Mouse (Mus musculus) limb, embryonic 14.5 days (tissue): ENCODE measurements around the gene Slc38a7. TPM values are rescaled to one million over a fixed set of nuclear protein-coding genes. Genes with fewer than 3 reads are reported as not detected.
"Not testable (repeated sequence)": the region's sequence is repeated elsewhere in the genome, so short reads cannot be mapped to it uniquely, and the experiment has no call there.

ENCODE experiments used
- ATAC-seq: fragments of 200-750 bp; cut with Nextera tagmentation; 2 replicates; pipeline ENCODE4 v1.8.0; 2017; ENCODE audit warnings: low read depth, moderate number of reproducible peaks, moderate TSS enrichment; ENCODE audit not compliant: low FRiP score
- DNase-seq: peaks from one replicate; pipeline ENCODE4 v3.0.0-alpha.2; 2015; ENCODE audit warnings: low spot score
- H3K27ac ChIP-seq: fragments of 300-500 bp; sonication (generic); replicated peaks from 2 replicates; pipeline ENCODE4 v1.5.1; 2014; ENCODE audit warnings: low read depth, mild to moderate bottlenecking, low read length, moderate library complexity, mixed read lengths
- H3K27me3 ChIP-seq: fragments of 300-500 bp; sonication (generic); 2 replicates; pipeline ENCODE4 v1.6.1; 2014; ENCODE audit warnings: low read length, mixed read lengths; ENCODE audit not compliant: control insufficient read depth, insufficient read depth
- H3K36me3 ChIP-seq: fragments of 300-500 bp; sonication (generic); 2 replicates; pipeline ENCODE4 v1.6.1; 2014; ENCODE audit warnings: mild to moderate bottlenecking, low read length, moderate library complexity, mixed read lengths; ENCODE audit not compliant: control insufficient read depth, insufficient read depth
- H3K4me1 ChIP-seq: fragments of 300-500 bp; sonication (generic); 2 replicates; pipeline ENCODE4 v1.6.1; 2014; ENCODE audit warnings: antibody characterized with exemption, low read length, mixed read lengths; ENCODE audit not compliant: control insufficient read depth, insufficient read depth
- H3K4me2 ChIP-seq: fragments of 300-500 bp; sonication (generic); replicated peaks from 2 replicates; pipeline ENCODE4 v1.6.1; 2014; ENCODE audit warnings: low read depth, mild to moderate bottlenecking, low read length, moderate library complexity; ENCODE audit not compliant: severe bottlenecking
- H3K4me3 ChIP-seq: fragments of 300-500 bp; sonication (generic); replicated peaks from 2 replicates; pipeline ENCODE4 v1.5.1; 2014; ENCODE audit warnings: low read length
- H3K9ac ChIP-seq: fragments of 300-500 bp; sonication (generic); 2 replicates; pipeline ENCODE4 v1.6.1; 2014; ENCODE audit warnings: mild to moderate bottlenecking, low read depth, low read length, moderate library complexity; ENCODE audit not compliant: severe bottlenecking
- H3K9me3 ChIP-seq: fragments of 300-500 bp; sonication (generic); 2 replicates; pipeline ENCODE4 v1.6.1; 2016; ENCODE audit warnings: low read length; ENCODE audit not compliant: control insufficient read depth
- POLR2A ChIP-seq: fragments of 200-500 bp; IDR thresholded peaks from 2 replicates; pipeline ENCODE4 v1.8.0; 2012; ENCODE audit warnings: inconsistent platforms, mild to moderate bottlenecking, moderate library complexity, borderline replicate concordance; ENCODE audit not compliant: insufficient read depth, insufficient read length; ENCODE audit errors: extremely low read depth
- WGBS: fragments of 180-500 bp; shearing (Covaris S2); extraction: QIAGEN DNeasy Blood & Tissue Kit; methylation state at CpG from one replicate; pipeline ENCODE4 v1.1.7; 2014; 5-methylcytosine and 5-hydroxymethylcytosine counted together
- polyA plus RNA-seq, 2 experiments: library from polyadenylated mRNA; depleted of rRNA in 1 of 2; stranded (reverse) in 1 of 2; unstranded in 1 of 2; fragments of >200 nt; fragmentation: Nextera tagmentation in 1 of 2; extraction: Ambion mirVana in 1 of 2; gene quantifications; 2 replicates each; pipeline versions ENCODE4 v1.2.1 to v1.2.3; 2012 to 2014

Gene Slc38a7
- polyA plus RNA-seq, 2 experiments: 16.1 to 16.8 TPM

GRCm38 (mm10) chr8:95871690-95872089, 18.4 kb upstream of the Slc38a7 start:
- TF ChIP-seq POLR2A: no peak
- Histone ChIP-seq H3K27ac (no peak overlapping the region), H3K4me1 (no peaks in the 10 kb centered on the region), H3K27me3 (no peaks in the 10 kb centered on the region), H3K36me3 (peaks cover 92% of the 10 kb centered on the region), H3K4me2 (no peak overlapping the region), H3K9ac (no peak overlapping the region), H3K4me3 (no peak overlapping the region), H3K9me3 (no peaks in the 10 kb centered on the region)
- 94% methylated on average over 16 of the region's 16 CpGs for WGBS
- ATAC-seq (no peak), DNase-seq (no peak)

DNA sequence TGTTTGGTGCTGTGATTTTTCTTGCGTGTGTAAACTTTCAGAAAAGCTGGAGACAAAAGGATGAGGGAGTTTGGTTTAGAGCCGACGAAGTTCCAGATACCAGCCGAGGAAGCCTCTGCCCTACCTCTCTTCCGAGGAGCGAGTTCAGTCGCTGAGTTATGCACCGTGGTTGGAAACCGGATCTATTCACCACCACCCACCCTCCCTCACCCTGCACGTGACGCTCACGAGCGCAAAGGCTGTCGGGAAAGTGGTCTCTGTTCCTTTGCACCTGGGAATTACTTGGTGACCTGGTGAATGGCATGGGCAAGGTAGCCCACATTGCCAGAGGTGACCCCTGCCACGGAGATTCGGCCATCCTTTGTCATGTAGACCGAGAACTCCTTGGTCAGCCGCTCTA, 11.5 kb upstream of the Slc38a7 start:
- H3K4me3 ChIP-seq, ATAC-seq, H3K4me1 ChIP-seq, H3K27ac ChIP-seq, H3K9me3 ChIP-seq, DNase-seq, H3K4me2 ChIP-seq, H3K27me3 ChIP-seq, H3K9ac ChIP-seq: not testable (repeated sequence)
- H3K36me3 ChIP-seq: peaks cover 45% of the 10 kb centered on the region
- 93% methylated on average over 17 of the region's 18 CpGs for WGBS

DNA sequence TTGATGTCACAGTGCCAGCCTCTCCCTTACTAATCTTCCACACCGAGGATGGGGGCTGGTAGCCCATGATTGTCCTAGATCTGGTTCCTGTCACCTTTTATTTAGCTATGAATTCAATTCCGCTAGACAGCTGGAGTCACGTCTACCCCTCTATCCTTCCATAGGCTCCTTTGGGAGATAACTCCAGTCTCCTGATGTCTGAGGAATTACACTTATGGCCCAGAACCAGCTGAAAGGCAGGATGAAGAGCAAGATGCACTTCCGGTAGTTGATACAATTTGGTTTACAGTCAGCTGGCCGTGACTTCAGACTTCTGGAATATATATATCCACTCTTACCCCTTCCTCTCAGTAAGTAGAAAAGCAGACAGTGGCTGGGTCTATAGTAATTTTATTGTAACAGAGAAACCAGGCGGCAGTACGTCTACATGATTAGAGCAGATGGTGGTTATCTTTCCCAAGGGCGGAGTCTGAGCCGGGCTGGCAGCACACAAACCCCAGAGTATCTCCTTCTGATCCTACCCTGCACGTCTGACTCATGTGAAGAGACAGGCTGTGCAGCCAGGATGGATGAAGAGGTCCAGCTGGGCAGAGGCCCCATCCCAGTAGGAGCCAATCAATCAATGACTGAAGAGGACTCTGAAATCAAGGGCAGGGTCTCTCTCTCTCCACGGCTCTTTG, 10.6 kb upstream of the Slc38a7 start:
- H3K27me3 ChIP-seq, H3K27ac ChIP-seq, H3K9me3 ChIP-seq, H3K9ac ChIP-seq, H3K4me2 ChIP-seq, H3K4me3 ChIP-seq, DNase-seq, H3K4me1 ChIP-seq, ATAC-seq: not testable (repeated sequence)
- H3K36me3 ChIP-seq: peaks cover 36% of the 10 kb centered on the region
- WGBS: 88% methylated on average over 9 of the region's 11 CpGs

- H3K4me1 ChIP-seq: peaks cover 7% of the 10 kb centered on the region; the same call in 1 of the 2 replicates
- no peak overlapping the region for H3K9ac ChIP-seq
- no peaks in the 10 kb centered on the region for H3K36me3 ChIP-seq
- no peak overlapping the region for H3K27ac ChIP-seq
- no peak for DNase-seq
- TF ChIP-seq POLR2A: no peak
- WGBS: 87% methylated on average over 6 of the region's 6 CpGs
- no peaks in the 10 kb centered on the region for H3K9me3 ChIP-seq
- no peak overlapping the region for H3K4me3 ChIP-seq
- no peak for ATAC-seq
- no peaks in the 10 kb centered on the region for H3K27me3 ChIP-seq
- no peak overlapping the region for H3K4me2 ChIP-seq
Observed at GRCm38 (mm10) chr8:95854174-95854573, 835 bp upstream of the Slc38a7 start.

DNA sequence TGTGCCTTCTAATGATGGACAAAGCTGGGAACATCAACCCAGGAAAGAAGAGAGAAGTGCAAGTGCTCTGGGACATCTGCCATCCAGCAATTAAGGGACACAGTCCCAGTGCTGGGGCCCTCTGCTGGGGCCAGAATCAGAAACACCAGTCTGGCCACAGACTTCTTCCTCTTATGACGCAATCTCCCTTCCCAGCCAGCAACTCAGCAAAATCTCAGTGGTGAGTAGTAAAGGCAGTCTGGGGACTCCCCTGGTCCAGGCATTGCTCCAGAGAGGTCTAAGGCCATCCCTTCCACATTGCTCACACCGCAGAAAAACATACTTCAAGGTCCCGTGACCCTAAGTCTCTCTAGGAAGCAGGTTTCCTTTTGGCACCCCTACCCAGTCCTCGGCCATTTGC, 1.0 kb downstream of the Slc38a7 start:
- Histone ChIP-seq H3K27me3 (no peaks in the 10 kb centered on the region), H3K4me1 (peaks cover 7% of the 10 kb centered on the region; the same call in 1 of the 2 replicates), H3K27ac (no peak overlapping the region), H3K36me3 (peaks cover 9% of the 10 kb centered on the region), H3K9ac (peak overlapping the region; percentile 74), H3K4me3 (peak overlapping the region; percentile 64), H3K9me3 (no peaks in the 10 kb centered on the region), H3K4me2 (peak overlapping the region; percentile 67)
- TF ChIP-seq POLR2A: no peak
- ATAC-seq (no peak), DNase-seq (no peak)
- 60% methylated on average over 4 of the region's 4 CpGs for WGBS

DNA sequence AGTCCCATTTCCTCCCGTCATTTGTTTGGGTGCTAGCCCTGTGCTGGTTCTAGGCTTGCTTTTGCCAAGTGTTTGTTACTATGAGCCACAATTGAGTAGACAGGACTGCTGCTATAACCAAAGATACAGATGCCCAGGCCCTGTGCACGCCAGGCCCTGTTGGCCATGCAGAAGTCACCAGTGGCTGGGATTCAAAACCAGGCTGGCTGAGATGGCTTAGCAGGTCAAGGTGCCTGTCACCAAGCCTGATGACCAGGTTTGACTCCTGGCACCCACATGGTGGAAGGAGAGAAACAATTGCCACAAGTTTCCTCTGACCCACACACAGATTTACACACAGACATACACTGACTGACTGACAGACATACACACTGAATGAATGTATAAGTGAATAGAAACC, 3.0 kb downstream of the Slc38a7 start:
- Histone ChIP-seq H3K4me3 (no peak overlapping the region), H3K36me3 (peaks cover 19% of the 10 kb centered on the region), H3K27ac (no peak overlapping the region), H3K9ac (no peak overlapping the region), H3K9me3 (no peaks in the 10 kb centered on the region), H3K4me2 (no peak overlapping the region), H3K27me3 (no peaks in the 10 kb centered on the region), H3K4me1 (peaks cover 7% of the 10 kb centered on the region; the same call in 1 of the 2 replicates)
- ATAC-seq: no peak
- 88% methylated on average over 2 of the region's 2 CpGs for WGBS
- TF ChIP-seq POLR2A: no peak
- DNase-seq: no peak
